Mouse (Mus musculus) adrenal gland, postnatal 36 days (tissue): ENCODE results near the gene Farp2. TPM values are rescaled to one million over a fixed set of nuclear protein-coding genes. Genes with fewer than 3 reads are reported as not detected.
A peak's percentile ranks its signal among the peaks of the same experiment; 100 is the strongest.
"Not testable (repeated sequence)": the region's sequence is repeated elsewhere in the genome, so short reads cannot be mapped to it uniquely, and the experiment has no call there.

Experiments
- DNase-seq, 2 experiments: peaks; one replicate each; pipeline ENCODE4 v3.0.0; 2021; ENCODE audit warnings: mixed read lengths in 1 of 2
- long read RNA-seq, 2 experiments: library from polyadenylated mRNA; stranded (forward); transcript quantifications; one replicate each; pipeline ENCODE4 v2.0.0; 2021; ENCODE audit warnings: borderline sequencing depth in 2 of 2
- total RNA-seq, 2 experiments: library from RNA; stranded (reverse); gene quantifications; 2 replicates each; pipeline ENCODE4 v1.2.3; 2021

Farp2 gene
- total RNA-seq: 10 to 100 TPM; 19.1 to 23.5 TPM
- long read RNA-seq, experiment 1, partial matches to known transcripts: 0 of 3 reads
- long read RNA-seq, experiment 1, other reads (novel, unspliced or antisense): 0 of 3 reads
- long read RNA-seq, experiment 2: 0 reads

- peak; percentile 97 to 99 for DNase-seq
These were observed at the start of gene Farp2 for GRCm38 (mm10) chr1:93511585-93512350. Farp2 (plus strand) TSS chr1:93512079.

DNA sequence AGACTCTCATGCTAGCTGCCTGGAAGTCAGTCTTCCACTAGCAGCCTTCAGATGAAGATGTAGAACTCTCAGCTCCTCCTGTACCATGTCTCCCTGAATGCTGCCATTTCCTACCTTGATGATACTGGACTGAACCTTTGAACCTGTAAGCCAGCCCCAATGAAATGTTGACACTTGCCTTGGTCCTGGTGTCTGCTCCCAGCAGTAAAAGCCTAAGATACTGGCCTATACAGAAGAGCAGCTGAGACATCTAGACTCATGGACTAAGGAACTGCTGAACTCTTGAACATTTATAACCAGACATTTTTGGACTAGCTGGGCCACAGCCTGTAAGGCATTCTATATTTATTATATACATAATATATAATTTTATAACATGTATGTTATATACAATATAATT, 46.8 kb upstream of the Farp2 start:
- no peak for DNase-seq

DNA sequence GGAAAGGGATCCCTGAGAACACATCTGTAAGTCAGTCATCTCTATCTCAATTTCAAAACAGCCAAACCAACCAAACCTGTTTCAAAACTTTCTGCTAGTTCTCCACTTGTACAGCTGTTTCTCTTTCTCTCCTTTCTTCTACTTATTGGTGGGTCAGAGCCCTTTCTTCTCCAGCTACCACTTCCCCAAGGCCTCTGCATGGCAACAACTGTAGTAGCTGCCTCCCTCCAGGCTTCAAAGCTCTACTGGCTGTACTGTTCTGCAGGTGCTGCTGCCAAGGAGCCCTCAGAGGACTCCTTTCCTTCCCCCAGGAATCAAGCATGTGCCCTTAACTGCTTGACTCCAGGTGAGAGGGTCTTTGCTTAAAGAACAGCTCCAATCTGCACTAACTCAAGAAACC, 46.1 kb upstream of the Farp2 start:
- DNase-seq: no peak

GRCm38 (mm10) chr1:93468626-93469025, 43.3 kb upstream of the Farp2 start:
- DNase-seq: peak; percentile 57 to 69

DNA sequence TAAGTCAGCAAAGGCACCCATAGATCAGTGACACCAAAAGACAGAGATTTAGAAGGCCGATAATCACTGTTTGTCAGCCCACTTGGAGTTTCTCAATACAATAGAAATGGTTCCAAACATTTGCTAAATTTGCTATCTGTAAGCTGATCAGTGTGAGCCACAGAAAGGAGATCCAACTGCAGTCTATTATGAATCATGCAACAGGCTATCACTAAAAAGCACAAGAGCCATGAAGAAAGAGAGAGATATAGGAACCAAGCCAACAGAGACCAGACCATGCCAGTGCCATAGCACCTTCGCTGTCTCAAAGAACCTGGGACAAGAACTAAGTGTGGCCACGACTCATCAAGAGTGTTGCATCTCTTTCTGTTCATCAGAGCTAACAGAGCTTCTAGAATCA, 36.2 kb upstream of the Farp2 start:
- DNase-seq: no peak

- DNase-seq: peak; percentile 98
These were observed 33.9 kb upstream of the Farp2 start for GRCm38 (mm10) chr1:93477758-93478585.

DNA sequence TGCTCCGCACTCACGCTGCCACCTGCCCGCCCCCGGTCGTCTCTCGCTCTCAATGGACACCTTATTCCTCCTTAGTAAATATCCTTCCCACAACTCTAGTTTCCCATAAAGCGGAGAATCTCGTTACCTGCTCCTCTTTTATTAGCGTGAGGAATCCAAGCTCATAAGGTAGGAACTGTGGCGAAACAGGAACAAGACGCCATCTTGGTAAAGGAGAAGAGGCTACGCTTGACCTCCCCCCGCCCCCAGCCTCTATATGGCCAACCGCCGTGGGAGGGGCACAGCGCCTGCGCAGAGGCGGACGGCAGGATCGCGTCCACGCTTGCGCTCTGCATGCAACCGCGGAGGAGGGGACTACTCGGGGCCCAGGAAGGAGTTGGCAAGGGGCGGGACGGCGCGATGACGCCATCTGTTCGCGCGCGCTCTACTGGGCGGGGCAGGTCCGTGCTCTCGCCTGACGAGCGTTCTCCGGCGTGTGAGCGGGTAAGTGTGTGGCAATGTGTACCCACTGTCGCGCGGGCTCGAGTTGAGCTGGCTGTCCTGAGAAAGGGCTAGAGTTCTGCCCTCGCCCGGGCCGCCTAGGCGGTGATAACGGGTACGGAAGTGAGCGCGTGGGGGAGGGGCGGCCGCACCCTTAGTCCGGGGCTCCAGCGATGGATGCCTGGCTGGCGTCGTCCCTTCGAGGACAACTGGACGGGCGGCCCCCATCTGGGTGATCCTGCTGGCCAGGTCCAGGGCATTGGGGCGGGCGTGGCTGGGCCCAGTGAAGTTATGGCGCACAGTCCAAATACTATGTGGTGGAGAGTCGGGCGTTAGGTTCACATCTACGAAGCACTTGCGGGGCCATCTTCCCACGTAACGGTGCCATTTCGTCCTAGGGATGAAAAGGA, 33.0 kb upstream of the Farp2 start, which contains the start of gene Hdlbp:
Hdlbp (minus strand) TSS at position 230 of the 890 bp plus-strand sequence.
- peak; percentile 100 for DNase-seq

- DNase-seq: peak; percentile 30 to 34
These were observed 32.3 kb upstream of the Farp2 start for GRCm38 (mm10) chr1:93479476-93480083.

DNA sequence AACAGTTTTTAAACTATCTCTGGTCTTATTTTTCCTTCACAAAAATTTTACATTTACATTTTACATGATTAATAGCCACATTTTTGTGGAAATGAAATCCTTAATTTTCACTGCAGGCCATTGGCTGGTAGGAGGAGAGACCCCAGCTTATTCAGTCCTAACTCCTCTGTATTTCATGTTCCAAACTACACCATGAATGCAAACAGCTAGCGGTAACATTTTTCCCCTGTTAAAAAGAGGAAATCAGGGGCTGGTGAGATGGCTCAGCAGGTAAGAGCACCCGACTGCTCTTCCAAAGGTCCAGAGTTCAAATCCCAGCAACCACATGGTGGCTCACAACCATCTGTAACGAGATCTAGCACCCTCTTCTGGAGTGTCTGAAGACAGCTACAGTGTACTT, 25.6 kb upstream of the Farp2 start:
- DNase-seq: not testable (repeated sequence)

DNA sequence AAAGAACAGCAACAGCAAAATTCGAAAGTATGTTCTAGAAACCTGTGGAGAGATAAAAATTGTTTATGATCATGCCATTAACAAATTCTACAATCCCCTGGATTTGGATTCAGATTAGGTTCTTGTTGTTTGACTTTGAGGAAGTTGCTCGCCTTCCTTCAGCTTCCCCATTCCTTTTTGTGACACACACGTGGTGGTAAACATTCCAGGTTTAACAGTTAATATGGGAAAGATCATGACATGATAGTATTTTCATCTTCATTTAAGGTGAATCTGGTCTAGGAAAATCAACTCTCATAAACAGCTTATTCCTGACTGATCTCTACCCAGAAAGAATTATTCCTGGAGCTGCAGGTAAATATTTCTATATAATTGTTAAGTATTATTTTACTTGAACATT, 16.6 kb upstream of the Farp2 start:
- no peak for DNase-seq

DNA sequence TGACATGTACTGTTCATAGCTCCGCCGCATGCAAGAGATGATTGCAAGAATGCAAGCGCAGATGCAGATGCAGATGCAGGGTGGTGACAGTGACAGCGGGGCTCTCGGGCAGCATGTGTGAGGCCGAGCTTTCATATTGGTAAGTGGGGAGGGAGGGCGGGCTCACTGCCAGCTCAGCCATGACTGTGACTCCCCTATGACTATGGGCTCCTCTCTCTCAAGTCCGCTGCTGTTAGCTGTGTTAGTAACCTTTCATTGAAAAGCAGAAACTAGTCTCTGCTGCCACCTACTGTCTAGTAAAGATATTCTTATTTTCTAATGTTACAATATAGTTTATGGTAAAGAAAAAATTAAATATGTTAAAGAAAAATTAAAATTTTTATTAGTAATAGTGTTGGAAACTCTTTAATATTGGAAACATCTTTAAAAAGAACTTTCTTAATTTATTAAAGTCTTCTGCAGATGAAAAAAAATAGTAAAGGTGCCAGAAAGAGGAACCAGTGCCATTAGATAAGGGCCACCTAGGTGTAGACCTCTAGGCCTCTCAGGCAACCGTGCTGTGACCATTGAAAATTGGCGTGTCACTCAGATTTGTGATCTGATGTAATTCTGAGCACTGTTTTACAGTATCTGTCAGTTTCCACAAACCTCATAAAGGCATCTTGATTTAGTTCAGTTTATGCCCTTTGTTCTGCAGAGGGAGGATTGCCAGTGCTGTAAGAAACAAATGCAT, 4.8 kb upstream of the Farp2 start:
- peak in 1 of 2 experiments; percentile 25 for DNase-seq

GRCm38 (mm10) chr1:93508576-93508975, 3.3 kb upstream of the Farp2 start:
- not testable (repeated sequence) for DNase-seq

- no peak for DNase-seq
These were observed 442 bp downstream of the Farp2 start for GRCm38 (mm10) chr1:93512351-93512690.

DNA sequence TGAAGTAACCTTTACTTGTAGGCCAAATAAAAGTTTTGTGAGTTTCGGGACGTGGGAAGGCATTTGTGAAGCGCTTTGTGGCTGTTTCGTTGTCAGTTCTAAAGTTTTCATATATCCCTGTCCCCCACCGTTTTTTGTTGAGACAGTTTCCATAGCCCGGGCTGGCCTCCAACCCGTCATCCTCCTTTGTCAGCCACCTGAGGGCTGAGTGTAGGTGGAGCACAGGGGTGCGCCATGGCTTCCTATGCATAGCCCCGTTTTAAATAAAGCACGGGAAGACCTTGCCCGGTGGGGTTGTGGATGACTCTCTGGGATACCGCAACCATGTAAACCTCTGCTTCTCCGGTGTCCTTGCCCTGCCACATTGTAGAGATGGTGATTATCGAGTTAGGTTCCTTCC, 1.3 kb downstream of the Farp2 start:
- no peak for DNase-seq

- no peak for DNase-seq
These were observed 9.6 kb downstream of the Farp2 start for GRCm38 (mm10) chr1:93521491-93521890.

- DNase-seq: no peak
These were observed 10.4 kb downstream of the Farp2 start for GRCm38 (mm10) chr1:93522325-93522724.

DNA sequence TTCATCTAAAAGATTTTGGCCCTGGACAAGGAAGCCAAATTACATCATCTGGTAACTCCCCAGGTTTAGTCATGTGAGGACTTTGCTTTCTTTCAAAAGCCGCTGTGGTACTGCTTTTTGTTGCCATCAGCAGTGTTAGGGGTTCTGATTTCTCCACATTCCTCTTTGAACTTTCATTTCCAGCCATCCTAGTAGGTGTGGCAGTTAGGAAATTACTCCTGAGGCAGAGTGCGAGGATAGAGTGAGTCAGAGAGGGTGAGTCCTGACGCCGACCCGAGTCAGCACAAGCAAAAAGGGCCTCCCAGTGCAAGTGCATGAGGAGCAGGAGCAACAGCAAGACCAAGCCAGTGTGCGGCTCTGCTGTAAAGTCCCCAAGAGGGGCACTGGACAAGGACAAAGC, 17.9 kb downstream of the Farp2 start:
- peak; percentile 32 to 41 for DNase-seq

DNA sequence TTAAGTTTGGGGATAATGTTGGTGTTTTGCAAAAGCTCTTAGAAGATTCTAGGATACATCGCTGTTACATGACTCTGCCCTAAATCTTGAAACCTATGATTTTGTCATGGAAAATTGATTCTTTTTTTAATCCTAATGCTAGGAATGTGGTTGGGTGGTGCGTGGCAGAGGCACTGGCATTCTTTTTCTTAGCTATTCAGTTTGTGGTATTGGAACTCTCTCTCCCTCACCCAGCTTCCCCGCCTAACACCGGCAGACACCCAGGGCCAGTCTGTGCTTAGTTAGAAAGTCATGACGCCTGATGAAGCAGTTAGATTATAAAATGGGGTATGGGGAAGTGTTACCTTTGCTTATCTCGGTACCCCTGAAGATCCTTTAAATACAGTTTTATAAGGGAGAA, 25.3 kb downstream of the Farp2 start:
- no peak for DNase-seq

- DNase-seq: no peak
These were observed 31.3 kb downstream of the Farp2 start for GRCm38 (mm10) chr1:93543196-93543595.

GRCm38 (mm10) chr1:93547286-93547685, 35.4 kb downstream of the Farp2 start:
- DNase-seq: peak; percentile 22 to 29

DNA sequence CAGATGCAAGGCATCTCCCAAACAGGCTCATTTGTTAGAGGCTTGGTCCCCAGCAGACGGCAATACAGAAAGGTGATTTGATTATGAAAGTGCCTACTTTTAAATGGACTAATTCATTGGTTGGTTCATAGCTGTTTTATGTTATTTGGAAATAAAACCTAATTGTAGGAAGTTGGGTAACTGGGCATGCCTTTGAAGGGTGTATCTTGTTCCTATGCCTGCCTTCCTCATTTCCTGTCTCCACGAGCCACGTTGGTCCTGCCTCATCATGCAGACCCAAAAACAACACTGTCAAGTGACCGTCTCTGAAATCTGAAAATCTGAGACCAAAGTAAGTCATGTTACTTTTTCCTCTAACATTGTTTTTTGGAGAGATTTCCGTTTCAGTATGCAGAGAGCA, 39.5 kb downstream of the Farp2 start:
- no peak for DNase-seq
